Mouse (Mus musculus) intestine, embryonic 16.5 days (tissue): ENCODE measurements around the gene Fam168a. TPM values are rescaled to one million over a fixed set of nuclear protein-coding genes. Genes with fewer than 3 reads are reported as not detected.
"Not testable (repeated sequence)": the region's sequence is repeated elsewhere in the genome, so short reads cannot be mapped to it uniquely, and the experiment has no call there.

Experiments used
- ATAC-seq: fragments of 200-750 bp; cut with Nextera tagmentation; 2 replicates; pipeline ENCODE4 v1.8.0; 2017; ENCODE audit warnings: moderate TSS enrichment, moderate library complexity
- H3K27ac ChIP-seq: fragments of 300-500 bp; sonication (generic); 2 replicates; pipeline ENCODE4 v1.5.1; 2014; ENCODE audit warnings: mild to moderate bottlenecking, low read length
- H3K27me3 ChIP-seq: fragments of 300-500 bp; sonication (generic); replicated peaks from 2 replicates; pipeline ENCODE4 v1.6.1; 2014; ENCODE audit warnings: low read length, control low read depth, mixed read lengths; ENCODE audit not compliant: control insufficient read depth, insufficient read depth
- H3K36me3 ChIP-seq: fragments of 300-500 bp; sonication (generic); 2 replicates; pipeline ENCODE4 v1.6.1; 2014; ENCODE audit warnings: low read length, control low read depth; ENCODE audit not compliant: control insufficient read depth, insufficient read depth
- H3K4me1 ChIP-seq: fragments of 300-500 bp; sonication (generic); 2 replicates; pipeline ENCODE4 v1.6.1; 2014; ENCODE audit warnings: low read length, control low read depth, mixed read lengths; ENCODE audit not compliant: control insufficient read depth, insufficient read depth
- H3K4me2 ChIP-seq: fragments of 300-500 bp; sonication (generic); 2 replicates; pipeline ENCODE4 v1.6.1; 2014; ENCODE audit warnings: low read depth, low read length, control low read depth
- H3K4me3 ChIP-seq: fragments of 300-500 bp; sonication (generic); 2 replicates; pipeline ENCODE4 v1.5.1; 2014; ENCODE audit warnings: mild to moderate bottlenecking, low read length
- H3K9ac ChIP-seq: fragments of 300-500 bp; sonication (generic); 2 replicates; pipeline ENCODE4 v1.6.1; 2014; ENCODE audit warnings: low read depth, low read length
- H3K9me3 ChIP-seq: fragments of 300-500 bp; sonication (generic); 2 replicates; pipeline ENCODE4 v1.6.1; 2016; ENCODE audit warnings: low read length, control low read depth; ENCODE audit not compliant: control insufficient read depth
- WGBS: fragments of 180-500 bp; shearing (Covaris S2); extraction: QIAGEN DNeasy Blood & Tissue Kit; methylation state at CpG from one replicate; pipeline ENCODE4 v1.1.7; 2014; 5-methylcytosine and 5-hydroxymethylcytosine counted together
- polyA plus RNA-seq: library from polyadenylated mRNA; unstranded; fragments of >200 nt; fragmentation: Nextera tagmentation; extraction: Ambion mirVana; gene quantifications from 2 replicates; pipeline ENCODE4 v1.2.1, GENCODE M21; 2015

Fam168a gene
- polyA plus RNA-seq, 1 experiment from 2014 or later: 24.9 TPM

DNA sequence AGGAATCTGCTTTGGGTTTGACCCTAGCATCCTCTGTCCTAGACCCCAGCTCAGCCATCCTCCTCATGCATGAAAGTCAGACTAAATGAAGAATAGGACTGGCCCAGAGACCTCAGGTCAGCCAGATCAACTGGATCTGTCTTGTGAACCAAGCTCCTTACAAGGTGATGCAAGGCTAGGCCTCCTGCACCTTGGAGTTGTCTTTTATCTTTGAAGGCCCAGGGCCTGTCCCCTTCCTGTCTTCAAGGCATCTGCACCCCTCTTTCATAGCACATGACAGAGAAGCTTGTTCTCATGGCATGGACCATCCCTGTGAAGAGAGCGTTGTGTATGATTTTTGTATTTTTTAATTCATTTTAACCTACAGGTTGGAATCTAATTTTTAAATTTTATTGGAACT, 134.5 kb downstream of the Fam168a start:
- Histone ChIP-seq H3K9ac (no peak overlapping the region), H3K4me2 (no peak overlapping the region), H3K36me3 (peaks cover 6% of the 10 kb centered on the region), H3K27ac (no peak overlapping the region), H3K4me3 (no peak overlapping the region), H3K9me3 (no peaks in the 10 kb centered on the region), H3K27me3 (no peaks in the 10 kb centered on the region), H3K4me1 (peaks cover 9% of the 10 kb centered on the region)
- WGBS: 94% methylated on average over 1 of the region's 1 CpGs
- ATAC-seq: no peak

DNA sequence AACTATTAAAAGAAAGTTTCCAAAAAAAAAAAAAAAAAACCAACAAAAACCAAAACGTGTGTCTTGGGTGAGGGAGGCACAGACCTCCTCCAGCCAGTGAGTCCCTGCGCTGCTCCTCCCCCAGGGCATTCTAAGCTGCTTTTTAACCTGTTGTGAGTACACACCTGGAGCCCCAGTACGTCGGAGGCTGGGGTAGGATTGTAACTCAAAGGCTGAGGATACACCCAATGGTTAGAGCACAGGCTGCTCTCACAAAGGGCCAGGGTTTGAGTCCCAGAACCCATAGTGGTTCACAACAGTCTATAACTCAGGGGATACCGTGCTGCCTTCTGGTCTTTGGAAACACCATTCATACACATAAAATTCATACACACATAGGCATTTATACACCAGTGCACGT, 135.2 kb downstream of the Fam168a start:
- Histone ChIP-seq H3K4me2 (no peak overlapping the region), H3K4me3 (no peak overlapping the region), H3K27ac (no peak overlapping the region), H3K9ac (no peak overlapping the region), H3K4me1 (peaks cover 9% of the 10 kb centered on the region), H3K36me3 (peaks cover 5% of the 10 kb centered on the region; the same call in 1 of the 2 replicates), H3K27me3 (no peaks in the 10 kb centered on the region), H3K9me3 (no peaks in the 10 kb centered on the region)
- WGBS: 88% methylated on average over 6 of the region's 6 CpGs
- no peak for ATAC-seq

DNA sequence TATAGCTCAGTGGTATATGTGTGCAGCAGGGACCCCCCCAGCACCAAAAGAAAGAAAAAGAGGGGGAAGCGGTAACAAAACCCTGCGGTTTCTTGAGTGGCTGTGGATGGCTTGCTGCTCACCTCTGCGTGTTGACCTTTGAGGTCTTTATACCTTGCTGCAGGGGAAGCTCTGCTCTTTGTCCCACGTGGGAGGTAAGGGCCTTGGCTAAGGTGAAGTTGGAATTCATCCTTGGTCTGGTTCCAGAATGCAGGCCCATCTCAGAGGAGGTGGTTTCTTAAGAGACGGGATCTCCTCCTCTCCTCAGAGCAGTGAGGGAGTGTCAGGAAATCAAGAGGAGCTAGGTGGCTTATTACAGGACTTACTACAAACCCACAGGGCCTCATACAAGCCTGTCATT, 135.7 kb downstream of the Fam168a start:
- Histone ChIP-seq H3K4me1 (peaks cover 9% of the 10 kb centered on the region), H3K9ac (no peak overlapping the region), H3K27me3 (no peaks in the 10 kb centered on the region), H3K4me3 (no peak overlapping the region), H3K4me2 (no peak overlapping the region), H3K9me3 (no peaks in the 10 kb centered on the region), H3K36me3 (0 out of 2 replicates have a peak, but pooled peaks cover 3% of the 10 kb centered on the region), H3K27ac (no peak overlapping the region)
- no peak for ATAC-seq
- WGBS: 91% methylated on average over 5 of the region's 5 CpGs

DNA sequence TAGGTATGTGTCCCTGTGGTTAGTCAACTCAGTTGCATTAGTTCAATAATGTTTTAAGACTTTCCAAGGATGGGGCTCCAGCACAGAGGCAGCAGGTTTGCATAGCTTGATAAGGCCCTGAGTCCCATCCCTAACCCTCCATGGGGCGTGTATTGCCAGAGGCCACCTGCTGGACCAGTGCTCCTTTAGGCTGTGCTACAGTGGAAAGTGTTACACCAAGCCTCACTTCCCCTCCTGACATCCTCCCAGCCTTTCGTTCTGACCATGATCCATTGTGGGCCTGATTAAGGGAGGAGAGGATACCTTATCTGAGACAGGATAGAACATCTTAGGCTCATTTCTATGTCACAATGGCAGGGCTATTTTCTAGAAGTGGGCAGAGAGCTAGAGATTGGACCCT, 137.4 kb downstream of the Fam168a start:
- no peak overlapping the region for H3K9ac ChIP-seq
- ATAC-seq: 0 out of 2 replicates have a peak, but pooled peaks have one; percentile 50
- H3K4me3 ChIP-seq: no peak overlapping the region
- WGBS: 85% methylated on average over 2 of the region's 2 CpGs
- H3K9me3 ChIP-seq: no peaks in the 10 kb centered on the region
- H3K4me2 ChIP-seq: no peak overlapping the region
- H3K27ac ChIP-seq: no peak overlapping the region
- 0 out of 2 replicates have a peak, but pooled peaks cover 3% of the 10 kb centered on the region for H3K36me3 ChIP-seq
- H3K27me3 ChIP-seq: no peaks in the 10 kb centered on the region
- peaks cover 9% of the 10 kb centered on the region for H3K4me1 ChIP-seq

DNA sequence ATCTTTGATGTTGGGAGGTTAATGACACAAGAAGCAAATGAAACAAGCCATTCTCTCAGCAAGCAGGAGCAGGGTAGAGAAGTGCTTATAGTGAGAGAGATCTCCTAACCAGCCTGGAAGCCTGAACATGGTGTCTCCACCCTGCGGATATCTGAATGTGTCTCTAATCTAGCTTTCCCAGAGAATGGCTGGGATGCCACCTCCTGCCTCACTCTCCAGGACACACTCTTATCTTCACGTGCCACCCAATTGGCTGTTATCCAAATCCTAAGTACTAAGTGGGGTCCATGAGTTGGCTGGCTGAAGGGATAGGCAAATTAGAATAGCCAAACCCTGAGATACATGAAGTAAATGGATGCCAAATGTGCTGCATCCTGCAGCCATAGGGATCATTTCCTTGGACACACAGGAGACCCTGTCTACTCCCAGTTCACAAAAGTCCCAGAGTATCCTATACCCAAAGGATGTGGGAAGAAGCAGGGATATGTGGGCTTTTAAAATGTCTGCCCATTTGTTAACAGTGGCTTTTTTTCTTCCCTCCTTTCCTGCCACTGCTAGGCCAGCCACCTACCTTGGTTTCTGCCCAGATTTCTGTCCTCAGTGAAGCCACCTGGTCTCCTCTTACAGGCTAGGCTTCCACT, 138.1 kb downstream of the Fam168a start:
- 63% methylated on average over 2 of the region's 2 CpGs for WGBS
- Histone ChIP-seq H3K36me3 (0 out of 2 replicates have a peak, but pooled peaks cover 3% of the 10 kb centered on the region), H3K9me3 (no peaks in the 10 kb centered on the region), H3K4me3 (no peak overlapping the region), H3K27me3 (no peaks in the 10 kb centered on the region), H3K4me1 (peaks cover 9% of the 10 kb centered on the region), H3K9ac (no peak overlapping the region), H3K4me2 (no peak overlapping the region), H3K27ac (0 out of 2 replicates have a peak overlapping the region, but pooled peaks have one; percentile 57)
- peak; percentile 72 for ATAC-seq

DNA sequence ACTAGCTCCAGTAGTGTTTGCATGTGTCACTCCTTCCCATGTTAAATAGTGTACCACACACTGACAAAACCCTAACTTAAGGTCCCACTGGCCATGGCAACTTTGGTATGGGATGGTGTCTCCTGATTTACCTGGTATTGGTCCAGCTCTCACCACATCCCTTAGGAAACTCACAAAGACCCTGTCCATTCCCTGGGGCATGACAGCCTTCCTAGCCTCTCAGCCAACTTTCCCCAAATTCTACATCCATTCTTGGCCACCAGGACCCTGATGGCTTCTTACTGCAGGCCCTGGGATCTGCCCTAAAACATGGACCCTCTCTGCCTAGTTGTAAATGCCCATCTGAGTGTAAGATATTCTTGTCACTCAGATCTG, 138.6 kb downstream of the Fam168a start:
- Histone ChIP-seq H3K36me3 (0 out of 2 replicates have a peak, but pooled peaks cover 3% of the 10 kb centered on the region), H3K9me3 (no peaks in the 10 kb centered on the region)
- no peak for ATAC-seq

DNA sequence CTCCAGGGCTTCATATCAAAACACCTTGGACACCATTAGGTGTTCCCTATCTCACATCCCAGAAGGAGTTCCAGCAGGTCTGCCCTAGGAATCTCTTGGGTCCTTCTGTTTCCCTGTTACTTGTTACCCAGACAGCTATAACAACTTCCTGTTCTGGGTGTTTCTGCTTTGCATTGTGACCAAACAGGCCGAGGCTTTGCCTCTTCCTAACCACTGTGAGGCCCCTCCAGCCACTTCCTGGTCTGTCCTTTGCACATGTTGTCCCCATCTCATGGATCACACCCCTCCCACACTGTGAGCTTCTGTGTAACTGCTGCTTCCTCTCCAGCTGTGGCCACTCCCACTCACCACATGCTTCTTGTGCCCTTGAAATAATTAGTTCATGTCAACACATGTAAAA, 139.0 kb downstream of the Fam168a start:
- Histone ChIP-seq H3K4me2 (no peak overlapping the region), H3K4me1 (peaks cover 9% of the 10 kb centered on the region), H3K9me3 (no peaks in the 10 kb centered on the region), H3K4me3 (no peak overlapping the region), H3K9ac (no peak overlapping the region), H3K27me3 (no peaks in the 10 kb centered on the region), H3K27ac (peak overlapping the region; percentile 57; the same call in 1 of the 2 replicates), H3K36me3 (0 out of 2 replicates have a peak, but pooled peaks cover 3% of the 10 kb centered on the region)
- ATAC-seq: peak; percentile 73
- 15% methylated on average over 1 of the region's 1 CpGs for WGBS

More for the DNA sequence above, 138.6 kb downstream of the Fam168a start:
- H3K4me2 ChIP-seq: no peak overlapping the region
- no peak overlapping the region for H3K4me3 ChIP-seq
- peaks cover 9% of the 10 kb centered on the region for H3K4me1 ChIP-seq
- no peaks in the 10 kb centered on the region for H3K27me3 ChIP-seq
- H3K9ac ChIP-seq: no peak overlapping the region
- H3K27ac ChIP-seq: peak overlapping the region; percentile 57; the same call in 1 of the 2 replicates

DNA sequence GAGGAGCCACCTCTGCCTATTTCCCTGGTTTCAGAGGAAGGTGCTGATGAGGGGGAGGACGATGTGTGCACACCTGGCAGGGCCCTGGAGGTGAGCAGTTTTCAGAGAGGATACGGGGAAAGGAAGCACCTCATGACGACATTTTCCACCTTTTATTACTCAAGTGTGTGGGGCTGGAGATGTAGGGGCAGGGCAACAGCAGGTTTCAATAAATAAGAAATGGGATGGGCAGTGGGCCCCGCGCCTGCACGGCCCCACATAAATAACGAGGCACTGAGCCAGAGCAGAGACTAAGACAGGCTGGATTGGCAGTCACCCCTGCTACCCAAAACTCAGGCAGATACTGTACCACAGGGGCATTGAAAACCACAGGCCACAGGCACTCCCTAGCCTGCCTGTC, 139.6 kb downstream of the Fam168a start:
- H3K27ac ChIP-seq, ATAC-seq, H3K4me3 ChIP-seq, H3K9ac ChIP-seq, H3K9me3 ChIP-seq, H3K4me1 ChIP-seq, H3K36me3 ChIP-seq, H3K4me2 ChIP-seq, H3K27me3 ChIP-seq: not testable (repeated sequence)
- 69% methylated on average over 7 of the region's 7 CpGs for WGBS

DNA sequence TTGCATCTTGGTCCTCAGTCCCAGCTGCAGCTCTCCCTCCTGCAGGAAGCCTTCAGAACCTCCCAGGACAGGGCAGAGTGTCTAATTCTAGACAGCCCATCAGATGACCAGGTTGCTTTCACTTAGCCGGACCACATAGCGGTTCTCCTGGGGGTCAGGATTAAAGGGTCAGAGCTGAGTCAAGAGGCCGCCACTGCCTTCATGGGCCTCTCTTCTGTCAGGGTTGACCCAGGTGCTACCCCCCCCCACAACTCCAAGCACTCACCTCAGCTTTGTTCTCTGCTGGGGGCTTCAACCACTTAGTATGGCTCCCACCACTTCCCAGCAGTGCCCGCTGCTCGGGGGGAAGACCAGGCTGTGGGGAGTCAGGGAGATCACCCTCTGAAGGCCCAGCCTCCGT, 140.7 kb downstream of the Fam168a start:
- WGBS: 88% methylated on average over 6 of the region's 6 CpGs
- no peaks in the 10 kb centered on the region for H3K36me3 ChIP-seq
- peaks cover 20% of the 10 kb centered on the region for H3K4me1 ChIP-seq
- no peaks in the 10 kb centered on the region for H3K9me3 ChIP-seq
- H3K9ac ChIP-seq: no peak overlapping the region
- H3K27ac ChIP-seq: no peak overlapping the region
- ATAC-seq: no peak
- no peak overlapping the region for H3K4me2 ChIP-seq
- no peak overlapping the region for H3K4me3 ChIP-seq
- no peaks in the 10 kb centered on the region for H3K27me3 ChIP-seq

DNA sequence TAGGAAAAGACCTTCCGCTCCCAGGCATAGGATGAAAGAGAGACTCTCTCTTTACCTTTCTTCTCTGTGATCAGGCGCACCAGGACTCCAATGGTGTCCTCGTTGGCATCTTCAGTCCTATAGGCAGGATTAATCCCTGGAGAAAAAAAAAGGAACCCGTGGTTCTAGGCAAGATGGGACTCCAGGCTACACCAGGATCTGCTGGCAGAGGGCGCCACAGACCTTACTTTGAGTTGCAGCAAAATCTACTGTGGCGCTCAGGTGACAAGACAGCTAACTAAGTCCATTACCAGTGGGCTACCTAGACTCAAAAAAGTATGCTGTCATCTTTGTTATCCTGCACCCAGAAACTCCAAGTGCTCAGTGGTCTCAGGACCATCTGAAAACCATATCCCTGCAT, 142.3 kb downstream of the Fam168a start:
- Histone ChIP-seq H3K9ac (no peak overlapping the region), H3K4me2 (no peak overlapping the region), H3K27me3 (no peaks in the 10 kb centered on the region), H3K9me3 (no peaks in the 10 kb centered on the region), H3K4me3 (no peak overlapping the region), H3K4me1 (peaks cover 27% of the 10 kb centered on the region), H3K36me3 (no peaks in the 10 kb centered on the region), H3K27ac (no peak overlapping the region)
- 37% methylated on average over 6 of the region's 6 CpGs for WGBS
- no peak for ATAC-seq
